Mouse (Mus musculus) forelimb bud, embryonic 11.5 days (tissue): ENCODE measurements at regions not wholly inside any gene's neighbourhood (a gene's known extent, or its start where the extent isn't known, plus 50 kb on each side); places are given as distances from the start of the nearest gene placed in this dataset.

Experiments used
- DNase-seq: peaks from one replicate; pipeline ENCODE4 v3.0.0-alpha.2; 2012; ENCODE audit warnings: low read depth, low spot score

- DNase-seq = no peak
Observed at GRCm38 (mm10) chr14:33856992-33857391, 66.4 kb upstream of the Gdf10 start.

- DNase-seq = no peak
Observed at GRCm38 (mm10) chr14:33864796-33865195, 58.6 kb upstream of the Gdf10 start.

- no peak for DNase-seq
Observed at GRCm38 (mm10) chr14:33865746-33866145, 57.6 kb upstream of the Gdf10 start.

- DNase-seq = no peak
Observed at GRCm38 (mm10) chr14:33867674-33868073, 55.7 kb upstream of the Gdf10 start.
